In the genomic region with DNA sequence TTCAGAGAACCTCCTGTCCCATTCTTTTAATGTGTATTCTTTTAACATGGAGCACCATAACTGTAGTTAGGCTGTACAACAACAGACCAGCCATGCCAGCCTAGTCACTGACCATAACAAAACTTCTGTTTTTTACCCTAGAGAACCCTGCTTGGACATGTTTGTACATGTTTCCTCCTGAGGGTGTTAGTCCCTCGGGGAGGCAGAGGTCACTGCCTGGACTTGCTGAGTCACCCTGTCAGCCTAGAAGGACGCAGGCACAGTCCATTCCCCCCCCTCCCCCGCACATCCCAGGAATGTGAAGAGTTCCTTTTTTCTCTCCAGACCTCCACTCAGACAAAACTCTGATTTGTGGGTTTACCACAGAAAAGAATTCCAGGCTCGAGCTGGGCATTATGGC, we compare ENCODE assay signal across 8 mouse cellular contexts. TPM values are rescaled to one million over a fixed set of nuclear protein-coding genes. Genes with fewer than 3 reads are reported as not detected.
DNase-seq lines count a peak whose midpoint lies in the region; ATAC-seq and TF ChIP-seq lines count a peak whose summit lies in the region.
"Had no signal": no experiment of that assay in that cellular context is flagged by ENCODE, and none has a peak within 500 bp of the region (broad histone marks: within the 10 kb centered on the region; RNA-seq: fewer than 3 reads in every experiment).

No protein-coding gene starts in this region.

- peak overlapping the region; percentile 48 for H3K4me2 ChIP-seq in heart, embryonic 14.5 days (ENCODE audit: low read length)
- no peak overlapping the region; the same call in 1 of the 2 replicates for H3K4me2 ChIP-seq in limb, embryonic 13.5 days (replicated peaks)
- H3K4me2 ChIP-seq in forebrain, embryonic 15.5 days (replicated peaks) = no peak overlapping the region
- H3K4me2 ChIP-seq: hindbrain, embryonic 15.5 days had no signal

- 0% methylated on average over 4 of the region's 4 CpGs for WGBS in heart, embryonic 14.5 days
- 11% methylated on average over 4 of the region's 4 CpGs for WGBS in limb, embryonic 13.5 days
- 18% methylated on average over 4 of the region's 4 CpGs for WGBS in forebrain, embryonic 15.5 days

- peak overlapping the region; percentile 52; the same call in 1 of the 2 replicates for H3K9ac ChIP-seq in heart, embryonic 14.5 days (ENCODE audit: low read length)
- H3K9ac ChIP-seq in limb, embryonic 13.5 days = no peak overlapping the region
- no peak overlapping the region for H3K9ac ChIP-seq in forebrain, embryonic 15.5 days (replicated peaks)
- H3K9ac ChIP-seq: hindbrain, embryonic 15.5 days had no signal

- H3K27me3 ChIP-seq in heart, embryonic 14.5 days (ENCODE audit: control insufficient read depth, insufficient read depth, low read length) = no peaks in the 10 kb centered on the region
- no peaks in the 10 kb centered on the region for H3K27me3 ChIP-seq in limb, embryonic 13.5 days
- H3K27me3 ChIP-seq in forebrain, embryonic 15.5 days = no peaks in the 10 kb centered on the region
- H3K27me3 ChIP-seq: hindbrain, embryonic 15.5 days had no signal

- H3K36me3 ChIP-seq in heart, embryonic 14.5 days (ENCODE audit: control insufficient read depth, insufficient read depth, low read length) = no peaks in the 10 kb centered on the region
- H3K36me3 ChIP-seq in limb, embryonic 13.5 days = no peaks in the 10 kb centered on the region
- no peaks in the 10 kb centered on the region for H3K36me3 ChIP-seq in forebrain, embryonic 15.5 days
- H3K36me3 ChIP-seq: hindbrain, embryonic 15.5 days had no signal

- H3K4me3 ChIP-seq in heart, embryonic 14.5 days (ENCODE audit: control insufficient read depth in 1 of 2, insufficient read depth in 1 of 2, low read depth in 1 of 2, low read length in 2 of 2) = no peak overlapping the region
- no peak overlapping the region for H3K4me3 ChIP-seq in limb, embryonic 13.5 days
- no peak overlapping the region for H3K4me3 ChIP-seq in forebrain, embryonic 15.5 days
- H3K4me3 ChIP-seq: hindbrain, embryonic 15.5 days had no signal

- peaks cover 7 to 15% of the 10 kb centered on the region in 2 experiments for H3K4me1 ChIP-seq in heart, embryonic 14.5 days (ENCODE audit: control insufficient read depth in 2 of 2, insufficient read depth in 2 of 2, low read length in 2 of 2)
- H3K4me1 ChIP-seq in limb, embryonic 13.5 days = peaks cover 15% of the 10 kb centered on the region
- H3K4me1 ChIP-seq in forebrain, embryonic 15.5 days = 0 out of 2 replicates have a peak, but pooled peaks cover 5% of the 10 kb centered on the region
- H3K4me1 ChIP-seq: hindbrain, embryonic 15.5 days had no signal

- ATAC-seq in heart, embryonic 14.5 days (ENCODE audit: insufficient number of reproducible peaks, insufficient read depth, low FRiP score, low read depth) = peak; percentile 44; the same call in 1 of the 2 replicates
- ATAC-seq in limb, embryonic 13.5 days (ENCODE audit: low FRiP score, low read depth) = no peak
- no peak for ATAC-seq in forebrain, embryonic 15.5 days (replicated peaks)

- DNase-seq in NIH3T3 (ENCODE audit: low read depth) = peak; percentile 85
- DNase-seq in brain, embryonic 14.5 days (ENCODE audit: low read depth) = peak; percentile 30
- peak; percentile 36 for DNase-seq in skeletal muscle tissue, adult 2 months (ENCODE audit: low read depth, low spot score)
- DNase-seq in cerebellum, postnatal 36 days = no peak

- no peak for TF ChIP-seq POLR2A in brain, embryonic 14.5 days (IDR thresholded peaks at IDR 0.05; ENCODE audit: borderline replicate concordance, extremely low read depth, insufficient read depth, insufficient read length, poor library complexity, severe bottlenecking)

- TF ChIP-seq CTCF in brain, embryonic 14.5 days (IDR thresholded peaks at IDR 0.05; ENCODE audit: borderline replicate concordance, extremely low read depth, insufficient read depth, insufficient read length) = no peak

- no peaks in the 10 kb centered on the region for H3K9me3 ChIP-seq in heart, embryonic 14.5 days (ENCODE audit: control insufficient read depth, low read length)
- no peaks in the 10 kb centered on the region for H3K9me3 ChIP-seq in limb, embryonic 13.5 days
- H3K9me3 ChIP-seq in forebrain, embryonic 15.5 days = no peaks in the 10 kb centered on the region
- H3K9me3 ChIP-seq: hindbrain, embryonic 15.5 days had no signal

- H3K27ac ChIP-seq in heart, embryonic 14.5 days (replicated peaks in 1 of 2; ENCODE audit: control insufficient read depth in 1 of 2, insufficient read depth in 1 of 2, low read depth in 2 of 2, low read length in 2 of 2) = peak overlapping the region; percentile 73 to 75
- H3K27ac ChIP-seq in limb, embryonic 13.5 days = peak overlapping the region; percentile 55; the same call in 1 of the 2 replicates
- H3K27ac ChIP-seq in forebrain, embryonic 15.5 days (replicated peaks) = no peak overlapping the region
- H3K27ac ChIP-seq: hindbrain, embryonic 15.5 days had no signal

RNA-seq across cellular contexts. Expression of a gene that starts 7.0 kb away (rescaled TPM):
- polyA plus RNA-seq in brain, embryonic 14.5 days (2012; rRNA removed) = 61.4 and 70.6 TPM in 2 replicates
- polyA plus RNA-seq in heart, embryonic 14.5 days (2014; fragmentation: Nextera tagmentation; extraction: Ambion mirVana) = 48.9 and 49.0 TPM in 2 replicates
- 47.3 and 49.5 TPM in 2 replicates for polyA plus RNA-seq in limb, embryonic 13.5 days (2015; fragmentation: Nextera tagmentation; extraction: Ambion mirVana)
- polyA plus RNA-seq in forebrain, embryonic 15.5 days (2015; fragmentation: Nextera tagmentation; extraction: Ambion mirVana) = 63.5 and 67.8 TPM in 2 replicates

RNA-seq across cellular contexts. Expression of a gene that starts 28.6 kb away (rescaled TPM):
- 31.8 and 35.5 TPM in 2 replicates for polyA plus RNA-seq in brain, embryonic 14.5 days (2012; rRNA removed)
- 5.9 and 7.7 TPM in 2 replicates for polyA plus RNA-seq in heart, embryonic 14.5 days (2014; fragmentation: Nextera tagmentation; extraction: Ambion mirVana)
- 42.4 and 44.3 TPM in 2 replicates for polyA plus RNA-seq in limb, embryonic 13.5 days (2015; fragmentation: Nextera tagmentation; extraction: Ambion mirVana)
- 29.6 and 31.7 TPM in 2 replicates for polyA plus RNA-seq in forebrain, embryonic 15.5 days (2015; fragmentation: Nextera tagmentation; extraction: Ambion mirVana)

Comparison
In these comparisons a context has a peak if more than half of its experiments do, and no peak if none do; other contexts are left out.
1. DNase-seq: peak in NIH3T3 (single experiment), brain, embryonic 14.5 days (single experiment) and skeletal muscle tissue, adult 2 months (single experiment); none in cerebellum, postnatal 36 days (0 of 2).